Mouse (Mus musculus) liver, adult 2 months (tissue): Measurements from ENCODE around the gene Dhh. TPM values are rescaled to one million over a fixed set of nuclear protein-coding genes. Genes with fewer than 3 reads are reported as not detected.
A peak's percentile ranks its signal among the peaks of the same experiment; 100 is the strongest.

Source experiments
- DNase-seq: peaks from one replicate; pipeline ENCODE4 v3.0.0-alpha.2; 2011; ENCODE audit warnings: low read depth, low spot score; ENCODE audit errors: extremely low read depth
- H3K27ac ChIP-seq: fragments of 200-500 bp; replicated peaks from 2 replicates; pipeline ENCODE4 v1.5.1; 2012; ENCODE audit warnings: low read depth, mild to moderate bottlenecking, control low read depth, inconsistent platforms, low read length; ENCODE audit not compliant: insufficient read depth
- H3K27me3 ChIP-seq: fragments of 200-500 bp; 2 replicates; pipeline ENCODE4 v1.6.1; 2012; ENCODE audit warnings: mild to moderate bottlenecking, moderate library complexity, low read length, inconsistent platforms; ENCODE audit not compliant: control insufficient read depth, insufficient read depth
- H3K36me3 ChIP-seq: fragments of 200-500 bp; 2 replicates; pipeline ENCODE4 v1.6.1; 2012; ENCODE audit warnings: low read length, inconsistent platforms; ENCODE audit not compliant: control insufficient read depth, insufficient read depth
- H3K4me1 ChIP-seq: fragments of 200-500 bp; 2 replicates; pipeline ENCODE4 v1.6.1; 2011; ENCODE audit warnings: low read length; ENCODE audit not compliant: control insufficient read depth, insufficient read depth
- H3K4me3 ChIP-seq: fragments of 200-500 bp; 2 replicates; pipeline ENCODE4 v1.5.1; 2011; ENCODE audit warnings: low read depth, mild to moderate bottlenecking, control low read depth, low read length, moderate library complexity; ENCODE audit not compliant: insufficient read depth
- H3K79me2 ChIP-seq: fragments of 200-500 bp; 2 replicates; pipeline ENCODE4 v1.6.1; 2012; ENCODE audit warnings: inconsistent platforms, mild to moderate bottlenecking, low read length, moderate library complexity; ENCODE audit not compliant: control insufficient read depth, insufficient read depth
- H3K9ac ChIP-seq: fragments of 200-500 bp; 2 replicates; pipeline ENCODE4 v1.6.1; 2012; ENCODE audit warnings: low read depth, mild to moderate bottlenecking, control low read depth, inconsistent platforms, low read length
- CTCF ChIP-seq: fragments of 200-500 bp; IDR thresholded peaks from 2 replicates; pipeline ENCODE4 v1.5.1; 2011; ENCODE audit warnings: low read depth, low read length, control low read depth
- POLR2A ChIP-seq: fragments of 200-500 bp; IDR thresholded peaks from 2 replicates; pipeline ENCODE4 v1.6.1; 2011; ENCODE audit warnings: low read length, control low read depth; ENCODE audit not compliant: insufficient read depth; ENCODE audit errors: extremely low read depth
- WGBS: fragments of 180-500 bp; shearing (Covaris S2); methylation state at CpG from one replicate; pipeline ENCODE4 v1.1.7; 2018; 5-methylcytosine and 5-hydroxymethylcytosine counted together
- polyA plus RNA-seq: library from polyadenylated mRNA; depleted of rRNA; stranded (reverse); fragments of >200 nt; gene quantifications from 2 replicates; pipeline ENCODE4 v1.2.3, GENCODE M21; 2012
- total RNA-seq: library from RNA; depleted of rRNA; stranded (reverse); fragments of >200 nt; gene quantifications from 2 replicates; pipeline ENCODE4 v1.2.3, GENCODE M21; 2014

The Dhh gene
- total and polyA plus RNA-seq, 2 experiments: under 0.01 to 0.18 TPM

GRCm38 (mm10) chr15:98871916-98872888 lies 26.1 kb downstream of the Dhh start:
- H3K4me3 ChIP-seq: peak overlapping the region; percentile 87
- WGBS: 2% methylated on average over 51 of the region's 51 CpGs
- no peaks in the 10 kb centered on the region for H3K36me3 ChIP-seq
- H3K27me3 ChIP-seq: no peaks in the 10 kb centered on the region
- H3K27ac ChIP-seq: peak overlapping the region; percentile 98
- H3K79me2 ChIP-seq: peaks cover 39% of the 10 kb centered on the region
- TF ChIP-seq CTCF (no peak), POLR2A (peak; percentile 55; the same call in 1 of the 2 replicates)
- peak overlapping the region; percentile 95 for H3K9ac ChIP-seq
- H3K4me1 ChIP-seq: peaks cover 25% of the 10 kb centered on the region
- DNase-seq: peak; percentile 84

- no peak for DNase-seq
Observed at GRCm38 (mm10) chr15:98871070-98871915, 27.0 kb downstream of the Dhh start, which contains the start of gene Kmt2d. Kmt2d (minus strand) TSS chr15:98871204.

DNA sequence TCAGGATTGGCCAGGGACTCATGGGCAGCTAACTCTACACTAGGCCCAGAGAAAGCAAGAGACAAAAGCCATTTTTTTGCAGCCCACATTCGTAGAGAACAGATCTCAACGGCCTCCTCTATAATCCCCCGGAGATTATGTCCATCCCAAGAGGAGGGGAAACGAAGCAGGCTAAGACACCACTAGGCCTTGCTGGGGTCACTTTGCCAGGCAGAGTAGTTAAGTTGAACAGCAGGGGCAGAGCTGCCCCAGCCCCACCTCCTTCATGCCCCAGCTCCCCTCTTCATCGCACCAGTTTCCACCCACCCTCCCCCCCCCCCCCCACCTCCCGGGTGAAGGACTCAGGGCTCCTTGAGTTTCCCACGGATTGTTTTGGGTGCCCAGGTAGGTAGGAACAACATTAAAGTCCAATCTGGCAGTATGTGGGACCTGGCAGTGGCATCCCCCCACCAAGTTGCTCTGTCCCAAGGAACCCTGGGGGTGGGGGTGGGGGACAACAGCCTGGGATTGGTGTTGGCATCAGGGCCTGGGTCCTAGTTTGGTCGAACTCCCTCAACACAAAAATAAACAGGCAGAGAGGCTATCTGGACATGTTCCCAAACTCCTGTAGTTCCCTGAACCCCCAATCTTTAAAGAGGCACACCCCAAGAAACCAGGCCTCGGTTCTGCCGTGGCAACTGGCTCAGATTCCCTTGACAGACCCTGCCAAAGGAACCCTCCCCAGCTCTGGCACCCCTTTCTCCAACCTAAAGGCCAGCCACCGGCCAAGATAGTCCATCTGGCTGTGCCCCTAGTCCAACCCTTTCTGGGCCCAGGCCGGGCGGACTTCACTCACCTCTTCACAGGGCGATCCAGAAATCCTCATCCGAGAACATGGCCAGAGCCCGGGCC lies 27.9 kb downstream of the Dhh start:
- peaks cover 11% of the 10 kb centered on the region for H3K36me3 ChIP-seq
- peaks cover 27% of the 10 kb centered on the region for H3K4me1 ChIP-seq
- peak overlapping the region; percentile 95 for H3K9ac ChIP-seq
- DNase-seq: peak; percentile 76
- WGBS: under 1% methylated on average over 16 of the region's 16 CpGs
- peak overlapping the region; percentile 98 for H3K27ac ChIP-seq
- H3K79me2 ChIP-seq: peaks cover 46% of the 10 kb centered on the region
- TF ChIP-seq POLR2A (peak; percentile 74), CTCF (no peak)
- no peaks in the 10 kb centered on the region for H3K27me3 ChIP-seq
- peak overlapping the region; percentile 87 for H3K4me3 ChIP-seq

More at GRCm38 (mm10) chr15:98871070-98871915, 27.0 kb downstream of the Dhh start, which contains the start of gene Kmt2d:
- H3K27me3 ChIP-seq: no peaks in the 10 kb centered on the region
- under 1% methylated on average over 88 of the region's 94 CpGs for whole genome bisulfite sequencing
- peaks cover 39% of the 10 kb centered on the region for H3K79me2 ChIP-seq
- peaks cover 3% of the 10 kb centered on the region for H3K36me3 ChIP-seq
- no peak for TF ChIP-seq POLR2A
- TF ChIP-seq CTCF: no peak
- peak within 1 kb of the TSS; percentile 95 for H3K9ac ChIP-seq
- H3K4me3 ChIP-seq: peak within 1 kb of the TSS; percentile 87
- peak within 1 kb of the TSS; percentile 98 for H3K27ac ChIP-seq
- H3K4me1 ChIP-seq: peaks cover 27% of the 10 kb centered on the region

DNA sequence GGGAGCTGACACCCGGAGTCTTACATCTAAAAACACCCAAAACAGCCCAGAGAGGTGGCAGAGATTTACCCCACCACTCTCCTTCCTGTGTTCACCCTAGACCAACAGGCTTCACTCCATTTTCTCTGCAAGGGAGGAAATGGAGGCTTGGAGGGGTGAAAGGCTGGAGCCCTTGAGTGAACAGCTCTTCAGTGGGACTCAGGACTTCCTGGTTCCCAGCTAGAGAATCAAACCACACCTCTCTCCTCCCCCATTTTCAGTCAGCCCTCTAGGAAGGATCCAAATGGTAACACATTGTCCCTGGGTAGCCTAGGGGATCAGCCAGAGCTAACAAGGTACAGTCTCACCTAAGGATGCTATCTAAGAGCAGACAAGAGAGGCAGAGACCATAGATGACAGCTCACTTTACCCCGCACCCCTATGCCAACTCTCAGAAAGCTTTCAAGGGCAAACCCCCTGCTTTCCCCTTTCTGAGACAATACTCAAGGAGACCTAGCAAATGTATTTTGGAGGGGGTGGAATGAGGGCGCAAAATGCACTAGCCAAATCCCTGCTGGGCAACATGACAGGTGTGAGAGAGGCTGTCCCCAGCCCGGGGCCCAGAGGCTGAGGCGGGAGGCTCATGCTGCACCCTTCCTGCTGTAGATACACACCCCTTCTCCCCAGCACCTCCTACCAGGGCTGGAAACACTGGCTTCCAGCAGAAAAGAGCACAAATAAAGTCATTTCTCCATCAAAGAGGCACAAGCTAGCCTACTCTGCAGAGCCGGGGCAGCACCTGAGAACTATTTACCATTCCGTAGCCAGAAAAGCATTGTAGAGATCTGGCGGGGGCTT lies 28.8 kb downstream of the Dhh start:
- 7% methylated on average over 8 of the region's 8 CpGs for WGBS
- no peaks in the 10 kb centered on the region for H3K27me3 ChIP-seq
- DNase-seq: no peak
- H3K4me1 ChIP-seq: peaks cover 27% of the 10 kb centered on the region
- peaks cover 46% of the 10 kb centered on the region for H3K79me2 ChIP-seq
- TF ChIP-seq POLR2A: no peak
- no peak for TF ChIP-seq CTCF
- H3K9ac ChIP-seq: peak overlapping the region; percentile 95
- peaks cover 17% of the 10 kb centered on the region for H3K36me3 ChIP-seq
- H3K27ac ChIP-seq: 0 out of 2 replicates have a peak overlapping the region, but pooled peaks have one; percentile 20
- H3K4me3 ChIP-seq: peak overlapping the region; percentile 87
